Mouse (Mus musculus) kidney, adult 2 months (tissue): ENCODE measurements around the gene Cd207. TPM values are rescaled to one million over a fixed set of nuclear protein-coding genes. Genes with fewer than 3 reads are reported as not detected.
"Not testable (repeated sequence)": the region's sequence is repeated elsewhere in the genome, so short reads cannot be mapped to it uniquely, and the experiment has no call there.

ENCODE experiments used
- DNase-seq: peaks from one replicate; pipeline ENCODE4 v3.0.0; 2021
- H3K27ac ChIP-seq: fragments of 200-500 bp; 2 replicates; pipeline ENCODE4 v1.5.1; 2012; ENCODE audit warnings: low read depth, low read length, control low read depth, inconsistent platforms; ENCODE audit not compliant: insufficient read depth
- H3K27me3 ChIP-seq: fragments of 200-500 bp; replicated peaks from 2 replicates; pipeline ENCODE4 v1.6.1; 2012; ENCODE audit warnings: mild to moderate bottlenecking, moderate library complexity, low read length, inconsistent platforms; ENCODE audit not compliant: control insufficient read depth, insufficient read depth
- H3K36me3 ChIP-seq: fragments of 200-500 bp; 2 replicates; pipeline ENCODE4 v1.6.1; 2012; ENCODE audit warnings: mild to moderate bottlenecking, moderate library complexity, low read length, inconsistent platforms; ENCODE audit not compliant: control insufficient read depth, insufficient read depth
- H3K4me1 ChIP-seq: fragments of 200-500 bp; 2 replicates; pipeline ENCODE4 v1.6.1; 2011; ENCODE audit warnings: low read length; ENCODE audit not compliant: control insufficient read depth, insufficient read depth
- H3K4me3 ChIP-seq: fragments of 200-500 bp; 2 replicates; pipeline ENCODE4 v1.5.1; 2011; ENCODE audit warnings: mild to moderate bottlenecking, low read depth, low read length, control low read depth; ENCODE audit not compliant: insufficient read depth
- CTCF ChIP-seq: fragments of 200-500 bp; conservative IDR thresholded peaks from 2 replicates; pipeline ENCODE4 v1.5.1; 2011; ENCODE audit warnings: low read depth, mild to moderate bottlenecking, control low read depth, low read length, moderate library complexity, mixed read lengths; ENCODE audit not compliant: insufficient read depth, insufficient read length
- POLR2A ChIP-seq: fragments of 200-500 bp; IDR thresholded peaks from one replicate; pipeline ENCODE4 v1.6.1; 2011; ENCODE audit warnings: low read depth, low read length, control low read depth
- WGBS: fragments of 180-500 bp; shearing (Covaris S2); methylation state at CpG from one replicate; pipeline ENCODE4 v1.1.7; 2018; 5-methylcytosine and 5-hydroxymethylcytosine counted together
- polyA plus RNA-seq: library from polyadenylated mRNA; depleted of rRNA; stranded (reverse); fragments of >200 nt; gene quantifications from 2 replicates; pipeline ENCODE4 v1.2.3, GENCODE M21; 2012

Cd207 gene
- polyA plus RNA-seq, 1 experiment = 0.28 TPM

- TF ChIP-seq CTCF (no peak), POLR2A (no peak)
- Histone ChIP-seq H3K27me3 (no peaks in the 10 kb centered on the region; the same call in 1 of the 2 replicates), H3K4me1 (no peaks in the 10 kb centered on the region), H3K4me3 (no peak overlapping the region), H3K36me3 (no peaks in the 10 kb centered on the region), H3K27ac (no peak overlapping the region)
- DNase-seq = no peak
- 88% methylated on average over 2 of the region's 2 CpGs for WGBS
These were observed 12.6 kb downstream of the Cd207 start for GRCm38 (mm10) chr6:83665009-83665408.

GRCm38 (mm10) chr6:83660821-83661220 is 16.8 kb downstream of the Cd207 start:
- H3K27ac ChIP-seq = no peak overlapping the region
- H3K4me1 ChIP-seq = no peaks in the 10 kb centered on the region
- TF ChIP-seq CTCF = no peak
- no peak for TF ChIP-seq POLR2A
- H3K36me3 ChIP-seq = no peaks in the 10 kb centered on the region
- no peak overlapping the region for H3K4me3 ChIP-seq
- DNase-seq = no peak
- WGBS = 69% methylated on average over 4 of the region's 4 CpGs
- no peaks in the 10 kb centered on the region; the same call in 1 of the 2 replicates for H3K27me3 ChIP-seq

GRCm38 (mm10) chr6:83656087-83656486 is 21.6 kb downstream of the Cd207 start, which contains the start of gene Clec4f:
Gene Clec4f (minus strand): TSS chr6:83656187.
- Histone ChIP-seq H3K4me1 (no peaks in the 10 kb centered on the region), H3K27ac (no peak within 1 kb of the TSS), H3K27me3 (no peaks in the 10 kb centered on the region), H3K4me3 (no peak within 1 kb of the TSS), H3K36me3 (no peaks in the 10 kb centered on the region)
- 98% methylated on average over 2 of the region's 2 CpGs for WGBS
- no peak for DNase-seq
- TF ChIP-seq CTCF (no peak), POLR2A (no peak)

GRCm38 (mm10) chr6:83646715-83647114 is 30.9 kb downstream of the Cd207 start:
- Histone ChIP-seq H3K4me3 (no peak overlapping the region), H3K4me1 (no peaks in the 10 kb centered on the region), H3K27ac (no peak overlapping the region), H3K36me3 (no peaks in the 10 kb centered on the region), H3K27me3 (no peaks in the 10 kb centered on the region)
- no peak for TF ChIP-seq POLR2A
- no peak for TF ChIP-seq CTCF
- 81% methylated on average over 10 of the region's 10 CpGs for WGBS
- no peak for DNase-seq

- Histone ChIP-seq H3K27me3 (no peaks in the 10 kb centered on the region; the same call in 1 of the 2 replicates), H3K36me3 (no peaks in the 10 kb centered on the region), H3K4me3 (no peak overlapping the region), H3K27ac (no peak overlapping the region), H3K4me1 (no peaks in the 10 kb centered on the region)
- no peak for TF ChIP-seq POLR2A
- TF ChIP-seq CTCF = no peak
- DNase-seq = no peak
- 89% methylated on average over 1 of the region's 1 CpGs for WGBS
These were observed 42.3 kb downstream of the Cd207 start for GRCm38 (mm10) chr6:83635329-83635728.

GRCm38 (mm10) chr6:83634631-83635030 is 43.0 kb downstream of the Cd207 start:
- H3K27ac ChIP-seq, H3K4me3 ChIP-seq, DNase-seq, H3K36me3 ChIP-seq, H3K4me1 ChIP-seq, H3K27me3 ChIP-seq: not testable (repeated sequence)
- 77% methylated on average over 4 of the region's 4 CpGs for WGBS

GRCm38 (mm10) chr6:83634106-83634505 is 43.6 kb downstream of the Cd207 start:
- not testable (repeated sequence) for DNase-seq, H3K27me3 ChIP-seq, H3K4me1 ChIP-seq, H3K4me3 ChIP-seq, H3K36me3 ChIP-seq, H3K27ac ChIP-seq
- WGBS = 49% methylated on average over 5 of the region's 5 CpGs

- DNase-seq = no peak
- 83% methylated on average over 4 of the region's 4 CpGs for WGBS
These were observed 45.8 kb downstream of the Cd207 start for GRCm38 (mm10) chr6:83631815-83632214.

More at GRCm38 (mm10) chr6:83631815-83632214, 45.8 kb downstream of the Cd207 start:
- H3K27me3 ChIP-seq = no peaks in the 10 kb centered on the region
- no peaks in the 10 kb centered on the region for H3K4me1 ChIP-seq
- TF ChIP-seq POLR2A (no peak), CTCF (no peak)
- no peaks in the 10 kb centered on the region for H3K36me3 ChIP-seq
- H3K27ac ChIP-seq = no peak overlapping the region
- H3K4me3 ChIP-seq = no peak overlapping the region
